Mouse (Mus musculus): ENCODE data around the gene Trabd2b. TPM values are rescaled to one million over a fixed set of nuclear protein-coding genes. Genes with fewer than 3 reads are reported as not detected.

The Trabd2b gene
- total and polyA plus RNA-seq, 3 experiments, result not detected

- no peak overlapping the region for H3K9ac ChIP-seq (ENCODE audit: control insufficient read depth, low read depth, low read length, poor library complexity, severe bottlenecking)
- no peaks in the 10 kb centered on the region for H3K9me3 ChIP-seq (replicated peaks; ENCODE audit: insufficient read depth, low read length)
- H3K27me3 ChIP-seq (ENCODE audit: control insufficient read depth in 1 of 2, insufficient read depth in 2 of 2, low read length in 2 of 2), result no peaks in the 10 kb centered on the region
- no peaks in the 10 kb centered on the region for H3K79me2 ChIP-seq (ENCODE audit: control insufficient read depth, insufficient read depth, low read length, poor library complexity)
- TF ChIP-seq MYB (IDR thresholded peaks at IDR 0.05; ENCODE audit: low read depth, low read length), result no peak
- no peak for TF ChIP-seq GATA1 (IDR thresholded peaks at IDR 0.05; ENCODE audit: low read depth, low read length)
- no peak for TF ChIP-seq UBTF (IDR thresholded peaks at IDR 0.05; ENCODE audit: borderline replicate concordance, insufficient read depth, low read depth, low read length)
- TF ChIP-seq NELFE (IDR thresholded peaks at IDR 0.05; ENCODE audit: low read depth, low read length), result no peak
- no peak for TF ChIP-seq ETS1 (IDR thresholded peaks at IDR 0.05; ENCODE audit: low read depth, low read length)
- no peak for TF ChIP-seq SIN3A (IDR thresholded peaks at IDR 0.05; ENCODE audit: low read length)
- TF ChIP-seq E2F4 (IDR thresholded peaks at IDR 0.05; ENCODE audit: borderline replicate concordance, low read depth, low read length), result no peak
- DNase-seq (ENCODE audit: low read depth, low spot score), result no peak
- H3K36me3 ChIP-seq (ENCODE audit: control insufficient read depth in 1 of 2, insufficient read depth in 2 of 2, low read length in 2 of 2), result no peaks in the 10 kb centered on the region
- H3K4me3 ChIP-seq (ENCODE audit: control insufficient read depth in 1 of 2, insufficient read depth in 1 of 2, low read depth in 2 of 2, low read length in 2 of 2), result no peak overlapping the region
- no peaks in the 10 kb centered on the region for H3K4me1 ChIP-seq (ENCODE audit: control insufficient read depth in 1 of 2, insufficient read depth in 2 of 2, low read length in 2 of 2)
- no peak overlapping the region for H3K27ac ChIP-seq (ENCODE audit: control insufficient read depth, low read depth, low read length)
These were observed 93.1 kb downstream of the Trabd2b start for GRCm38 (mm10) chr4:114499650-114500049.

- TF ChIP-seq E2F4 (IDR thresholded peaks at IDR 0.05; ENCODE audit: borderline replicate concordance, low read depth, low read length) (no peak), TAL1 (IDR thresholded peaks at IDR 0.05; ENCODE audit: low read length) (no peak), GABPA (IDR thresholded peaks at IDR 0.05; ENCODE audit: low read depth, low read length) (no peak), CTCF (IDR thresholded peaks at IDR 0.05 in 2 of 3, conservative IDR thresholded peaks at IDR 0.05 in 1 of 3; ENCODE audit: control insufficient read depth in 1 of 3, insufficient read depth in 1 of 3, low read depth in 2 of 3, low read length in 3 of 3, poor library complexity in 1 of 3, severe bottlenecking in 1 of 3) (no peak), MYB (IDR thresholded peaks at IDR 0.05; ENCODE audit: low read depth, low read length) (no peak), HCFC1 (IDR thresholded peaks at IDR 0.05; ENCODE audit: low read depth, low read length) (no peak), KAT2A (conservative IDR thresholded peaks at IDR 0.05; ENCODE audit: low read depth, low read length) (no peak), CHD2 (IDR thresholded peaks at IDR 0.05; ENCODE audit: low read length) (no peak), SIN3A (IDR thresholded peaks at IDR 0.05; ENCODE audit: low read length) (no peak), USF1 (IDR thresholded peaks at IDR 0.05; ENCODE audit: low read depth, low read length) (no peak), ZKSCAN1 (IDR thresholded peaks at IDR 0.05; ENCODE audit: low read depth, low read length) (no peak), CHD1 (IDR thresholded peaks at IDR 0.05; ENCODE audit: low read depth, low read length) (no peak), POLR2A (IDR thresholded peaks at IDR 0.05; ENCODE audit: control insufficient read depth in 1 of 2, insufficient read depth in 1 of 2, low read depth in 1 of 2, low read length in 2 of 2, poor library complexity in 1 of 2) (no peak), MAX (IDR thresholded peaks at IDR 0.05; ENCODE audit: low read length) (no peak), NELFE (IDR thresholded peaks at IDR 0.05; ENCODE audit: low read depth, low read length) (no peak), ZMIZ1 (IDR thresholded peaks at IDR 0.05; ENCODE audit: low read depth, low read length) (no peak)
- Histone ChIP-seq H3K27me3 (ENCODE audit: control insufficient read depth in 1 of 2, insufficient read depth in 2 of 2, low read length in 2 of 2) (no peaks in the 10 kb centered on the region), H3K27ac (ENCODE audit: control insufficient read depth, low read depth, low read length) (no peak overlapping the region), H3K9me3 (replicated peaks; ENCODE audit: insufficient read depth, low read length) (no peaks in the 10 kb centered on the region), H3K36me3 (ENCODE audit: control insufficient read depth in 1 of 2, insufficient read depth in 2 of 2, low read length in 2 of 2) (no peaks in the 10 kb centered on the region), H3K79me2 (ENCODE audit: control insufficient read depth, insufficient read depth, low read length, poor library complexity) (no peaks in the 10 kb centered on the region), H3K4me3 (ENCODE audit: control insufficient read depth in 1 of 2, insufficient read depth in 1 of 2, low read depth in 2 of 2, low read length in 2 of 2) (no peak overlapping the region), H3K9ac (ENCODE audit: control insufficient read depth, low read depth, low read length, poor library complexity, severe bottlenecking) (no peak overlapping the region), H3K4me1 (ENCODE audit: control insufficient read depth in 1 of 2, insufficient read depth in 2 of 2, low read length in 2 of 2) (no peaks in the 10 kb centered on the region)
- no peak for DNase-seq (ENCODE audit: low read depth, low spot score)
These were observed 93.8 kb downstream of the Trabd2b start for GRCm38 (mm10) chr4:114500317-114500716.
